Mouse (Mus musculus): ENCODE measurements at regions not wholly inside any gene's neighbourhood (a gene's known extent, or its start where the extent isn't known, plus 50 kb on each side); places are given as distances from the start of the nearest gene placed in this dataset.
A peak's percentile ranks its signal among the peaks of the same experiment; 100 is the strongest.

- no peak for DNase-seq
Measured at GRCm38 (mm10) chr16:93533205-93533604, 70.7 kb downstream of the Setd4 start.

- DNase-seq = no peak
Measured at GRCm38 (mm10) chr16:93531937-93532336, 71.9 kb downstream of the Setd4 start.

DNA sequence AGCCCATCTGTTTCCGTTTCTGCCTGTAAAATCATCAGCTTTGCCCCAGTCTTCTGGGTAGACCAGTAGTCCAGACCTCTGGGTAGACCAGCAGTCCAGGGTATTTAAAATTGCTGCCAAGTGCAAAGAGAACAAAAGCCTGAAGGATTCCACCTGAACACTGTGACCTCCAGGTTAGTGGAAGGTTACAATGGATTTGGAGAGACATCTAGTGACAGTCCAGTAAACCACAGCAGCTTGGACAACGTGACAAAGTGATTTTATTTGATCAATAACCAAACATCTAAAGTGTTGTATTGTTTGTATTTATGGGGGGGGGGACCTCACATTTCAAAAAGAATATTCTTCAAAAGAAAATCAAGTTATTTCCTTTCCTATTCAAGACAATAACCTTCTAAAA, 81.4 kb downstream of the Setd4 start:
- DNase-seq = no peak

- no peak for DNase-seq
Measured at GRCm38 (mm10) chr16:93520481-93520880, 83.4 kb downstream of the Setd4 start.

DNA sequence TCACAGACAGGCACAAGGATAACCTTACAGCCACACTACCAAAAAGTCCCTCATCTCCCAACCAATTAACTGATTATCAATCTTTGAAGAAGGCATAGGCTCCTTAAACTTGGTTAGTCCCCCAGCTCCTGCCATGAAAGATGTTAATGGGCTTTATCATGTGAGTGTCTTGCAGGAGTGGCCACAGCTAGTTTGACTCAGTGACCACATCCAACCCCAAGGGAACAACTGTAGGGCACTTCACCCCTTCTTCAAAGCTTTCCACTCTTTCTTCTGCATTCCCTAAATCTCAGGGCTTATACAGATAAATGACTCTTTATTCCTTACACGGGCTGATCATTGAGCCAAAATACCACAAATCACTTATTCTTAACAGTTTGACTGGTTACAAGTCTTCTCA, 85.2 kb downstream of the Setd4 start:
- DNase-seq = no peak

- DNase-seq = no peak
Measured at GRCm38 (mm10) chr16:93516793-93517192, 87.1 kb downstream of the Setd4 start.

GRCm38 (mm10) chr16:93515456-93515941, 88.4 kb downstream of the Setd4 start:
- no peak for DNase-seq

- DNase-seq = no peak
Measured at GRCm38 (mm10) chr16:93513616-93514041, 90.2 kb downstream of the Setd4 start.

DNA sequence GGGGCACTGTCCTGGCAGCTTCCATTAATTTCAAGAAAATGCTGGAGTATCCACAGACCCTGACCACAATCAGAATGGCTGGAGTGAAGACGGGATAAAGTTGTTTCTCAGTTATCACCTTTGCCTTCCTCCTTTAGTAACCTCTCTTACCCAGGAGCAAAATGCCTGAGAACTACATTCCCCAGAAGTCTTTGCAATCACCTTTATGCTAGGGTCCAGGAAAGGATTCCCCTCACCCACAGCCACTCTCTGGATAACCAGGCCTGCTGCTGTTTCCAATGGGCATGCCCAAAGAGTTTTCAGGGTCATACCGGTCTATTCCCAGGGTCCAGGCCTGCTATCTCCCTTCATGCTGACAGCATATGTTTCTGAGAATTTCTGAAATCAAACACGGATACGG, 91.9 kb downstream of the Setd4 start:
- no peak for DNase-seq

GRCm38 (mm10) chr16:93511517-93511916, 92.3 kb downstream of the Setd4 start:
- no peak for DNase-seq

GRCm38 (mm10) chr16:93498800-93499199, 105.1 kb downstream of the Setd4 start:
- DNase-seq = no peak

GRCm38 (mm10) chr16:93493337-93494002, 110.4 kb downstream of the Setd4 start:
- DNase-seq = no peak

DNA sequence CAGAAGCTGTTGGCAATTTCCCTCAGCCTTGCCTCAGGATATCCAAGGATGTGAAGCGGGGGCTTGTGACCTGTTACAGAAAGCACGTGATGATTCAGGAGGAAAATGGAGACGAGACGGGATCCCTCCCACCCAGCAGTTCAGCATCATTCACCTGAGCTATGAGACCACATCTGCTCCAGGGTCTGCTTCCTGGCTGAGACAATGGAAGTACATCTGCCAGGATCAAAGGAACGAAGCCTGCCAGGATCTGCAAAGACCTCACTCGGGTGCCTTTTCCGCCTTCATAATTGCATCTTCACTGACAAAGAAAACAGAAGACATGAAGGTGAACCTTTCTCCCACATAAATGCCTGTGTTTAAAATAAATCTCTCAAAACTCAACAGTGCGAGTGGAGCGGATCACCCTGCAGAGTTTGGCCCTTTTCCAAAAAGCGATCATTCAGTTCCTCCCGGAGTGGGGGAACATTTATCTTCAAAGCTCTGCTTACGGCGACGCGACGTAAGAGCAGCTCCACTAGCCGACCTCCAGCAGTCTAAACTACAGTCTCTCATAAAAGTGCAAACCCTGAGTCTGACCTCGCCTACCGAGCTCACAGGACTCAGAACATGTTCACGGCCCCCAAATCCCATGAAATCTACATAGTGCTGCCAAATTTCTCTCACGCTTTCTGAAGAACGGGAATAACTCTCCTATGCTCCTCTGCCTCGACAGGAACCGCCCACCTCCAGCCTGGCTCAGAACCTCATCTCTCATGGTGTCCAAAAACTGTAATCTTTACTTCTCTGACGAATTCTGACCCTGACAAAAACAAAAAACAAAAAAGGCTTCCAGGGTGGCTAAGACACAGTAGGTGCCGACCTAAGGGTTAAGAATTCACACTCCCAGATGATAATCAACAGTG, 117.0 kb downstream of the Setd4 start:
- DNase-seq = no peak

- DNase-seq = no peak
Measured at GRCm38 (mm10) chr16:93469957-93470356, 133.9 kb downstream of the Setd4 start.

DNA sequence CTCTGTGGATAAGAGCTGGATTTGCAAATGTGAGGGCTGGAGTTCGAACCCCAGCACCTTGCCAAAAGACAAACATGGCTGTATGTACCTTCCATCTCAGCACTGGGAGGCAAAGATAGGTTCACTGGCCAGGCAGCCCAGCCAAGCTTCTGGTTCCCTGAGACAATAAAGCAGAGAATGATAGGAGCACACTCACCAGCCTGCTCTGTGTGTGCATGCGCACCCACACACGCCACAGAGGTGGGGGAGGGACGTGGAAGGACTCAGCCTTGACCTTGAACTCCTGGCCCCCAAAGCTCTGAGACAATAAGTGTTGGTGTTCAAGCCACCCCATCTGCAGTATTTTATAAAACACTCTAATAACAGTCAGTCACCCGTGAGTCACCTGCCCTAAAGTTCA, 138.1 kb downstream of the Setd4 start:
- no peak for DNase-seq

DNA sequence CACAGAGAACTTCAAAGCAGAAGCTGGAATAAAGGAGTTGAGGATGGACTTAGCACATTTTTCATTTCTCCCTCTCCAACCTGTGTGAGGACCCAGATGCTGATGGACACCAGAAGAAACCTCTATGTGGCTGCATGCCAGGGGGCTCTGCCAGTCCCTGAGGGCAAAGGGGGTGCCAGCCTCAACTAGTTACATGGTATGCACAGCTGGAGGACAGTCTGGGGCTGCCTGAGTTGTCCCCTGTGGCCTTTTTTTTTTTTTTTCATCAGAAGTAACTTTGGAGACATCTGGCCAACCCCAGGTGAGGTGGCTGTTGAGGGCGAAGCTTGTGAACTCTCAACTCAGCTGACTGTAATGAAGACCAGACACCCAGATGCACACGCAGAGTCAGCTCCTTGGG, 139.0 kb downstream of the Setd4 start:
- DNase-seq = no peak

- no peak for DNase-seq
Measured at GRCm38 (mm10) chr16:93463405-93463804, 140.5 kb downstream of the Setd4 start.

DNA sequence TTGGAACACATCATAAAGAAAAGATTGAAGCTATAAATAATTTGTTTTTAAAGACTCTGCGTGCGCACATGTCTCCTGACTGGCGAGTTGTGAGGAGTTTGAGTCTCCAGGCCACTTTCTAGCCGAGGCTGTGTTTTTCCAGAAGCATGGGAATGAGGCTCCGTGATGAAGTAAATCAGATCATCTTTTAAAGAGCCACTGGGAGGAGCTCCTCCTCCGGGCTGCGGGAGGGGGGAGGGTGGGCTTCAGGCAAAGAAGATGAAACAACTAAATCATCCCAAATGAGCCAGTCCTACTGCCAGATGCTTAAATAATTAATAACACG, 141.6 kb downstream of the Setd4 start:
- DNase-seq = no peak

DNA sequence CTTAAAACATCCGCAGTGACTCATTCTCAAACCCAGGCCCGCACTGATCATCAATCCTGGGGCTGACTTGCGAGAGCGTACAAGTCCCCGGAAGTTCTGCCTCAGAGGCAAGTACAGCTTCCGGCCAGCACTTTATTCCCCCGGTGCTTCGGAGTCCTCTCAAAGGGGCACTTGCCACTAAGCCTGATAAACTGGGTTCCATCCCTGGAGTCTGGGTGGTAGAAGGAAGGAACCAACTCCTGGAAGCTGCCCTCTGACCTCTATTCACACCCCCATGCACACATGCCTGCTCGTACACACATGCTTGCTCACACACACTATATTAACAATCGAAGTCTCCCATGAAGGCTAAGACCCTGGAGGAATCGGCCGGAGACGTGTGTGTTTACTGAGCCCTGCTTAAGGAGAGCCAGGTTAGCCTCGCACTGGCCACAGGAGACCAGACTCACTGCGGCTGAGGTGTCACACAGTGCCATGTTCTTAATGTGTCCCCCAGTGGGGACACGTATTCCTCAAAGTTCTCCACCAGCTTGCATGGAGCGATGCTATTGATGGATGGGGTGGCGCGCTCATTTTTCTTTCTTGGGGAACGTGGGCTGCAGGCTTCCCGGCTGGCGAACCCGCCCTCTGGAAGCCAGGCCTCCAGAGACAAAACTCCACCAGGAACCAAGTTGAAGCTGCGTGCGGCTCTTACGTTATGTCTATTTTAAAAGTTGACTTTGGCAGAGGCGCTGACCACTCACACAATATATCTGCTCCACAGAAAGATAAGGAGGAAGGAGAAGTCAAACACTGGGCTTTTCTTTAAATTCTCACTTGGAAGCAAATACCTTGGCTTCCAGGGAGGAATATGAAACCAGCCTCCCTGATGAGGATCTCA, 142.2 kb downstream of the Setd4 start:
- no peak for DNase-seq

DNA sequence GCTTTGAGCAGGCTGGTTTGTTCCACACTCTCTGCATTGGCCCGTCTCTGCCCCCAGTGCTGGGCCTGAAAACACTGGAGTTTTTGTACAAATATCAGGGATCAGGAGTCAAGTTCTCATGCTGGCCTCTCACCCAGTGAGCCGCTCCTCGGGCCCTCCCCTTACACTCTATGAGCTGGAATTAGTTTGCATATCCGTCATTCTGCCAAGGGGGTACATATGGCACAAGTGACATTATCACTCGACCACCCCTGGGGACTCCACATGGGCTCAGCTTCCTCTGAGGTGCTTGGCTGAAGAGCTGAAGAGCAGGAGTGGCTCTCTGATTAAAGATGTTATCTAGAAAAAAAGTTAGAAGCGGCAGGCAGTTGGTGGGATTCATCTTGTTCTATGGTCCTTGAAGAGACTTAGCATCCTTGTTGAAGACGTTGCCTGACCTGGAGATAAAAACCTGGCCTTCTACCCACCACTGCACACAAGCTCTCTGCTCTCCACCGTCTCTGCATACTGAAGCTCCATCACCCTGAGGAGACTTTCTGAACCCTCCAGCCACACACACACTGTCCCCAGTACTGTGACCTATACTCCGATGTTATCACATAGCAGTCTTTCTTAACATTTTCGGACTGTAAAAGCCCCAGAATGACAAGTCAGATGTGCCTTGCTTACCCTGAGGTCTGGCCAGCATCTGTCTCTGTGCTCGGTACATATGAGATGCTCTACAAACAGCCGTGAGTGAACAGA, 144.2 kb downstream of the Setd4 start:
- no peak for DNase-seq

DNA sequence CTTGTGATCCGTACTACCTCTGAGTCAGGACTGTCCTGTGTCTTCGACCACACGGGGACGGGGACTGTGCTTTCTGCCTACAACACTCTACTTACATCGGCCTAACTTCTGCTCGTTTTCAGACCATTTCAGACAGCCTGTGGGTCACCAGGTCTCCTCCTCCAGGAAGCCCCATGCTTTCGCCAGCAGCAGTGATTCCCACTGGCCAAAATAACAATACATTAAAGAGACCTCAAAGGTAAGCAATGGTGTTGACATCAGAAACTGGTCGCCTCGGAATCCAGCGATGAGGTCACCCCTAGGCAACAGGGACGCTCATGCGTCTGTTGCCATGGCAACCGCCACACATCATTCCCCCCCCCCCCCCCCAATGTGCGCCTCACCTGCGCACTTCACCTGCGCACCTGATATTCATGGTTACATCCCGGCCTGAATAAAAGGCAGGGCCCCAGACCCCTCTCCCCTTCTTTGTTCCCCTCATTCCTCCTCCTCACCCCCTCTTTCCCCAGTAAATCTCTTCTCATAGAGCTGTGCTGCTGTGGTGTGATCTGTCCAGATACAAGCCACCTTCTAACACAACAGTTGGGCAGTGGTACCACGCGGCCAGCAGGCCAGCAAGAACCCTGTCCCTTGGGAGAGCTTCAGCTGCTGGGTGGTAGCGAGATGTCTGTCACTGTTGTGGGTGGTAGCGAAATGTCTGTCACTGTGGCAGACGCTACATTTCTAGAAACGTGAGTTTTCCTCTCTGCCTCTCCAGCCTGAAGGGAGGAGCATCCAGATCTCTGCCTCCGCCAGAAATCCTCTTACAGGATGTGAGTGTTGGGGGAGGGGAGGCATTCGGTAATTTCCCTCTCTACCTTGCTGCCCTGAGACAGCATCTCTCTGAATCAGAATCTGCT, 145.0 kb downstream of the Setd4 start:
- peak; percentile 42 for DNase-seq

Data from right cerebral cortex, postnatal 14 days (tissue).